Mouse (Mus musculus): ENCODE data around the gene Sertad2. TPM values are rescaled to one million over a fixed set of nuclear protein-coding genes. Genes with fewer than 3 reads are reported as not detected.

Gene Sertad2
- polyA plus RNA-seq, 1 experiment from 2014 or later: 32.1 TPM

GRCm38 (mm10) chr11:20660111-20661097, 117.4 kb downstream of the Sertad2 start:
- Histone ChIP-seq H3K27ac (replicated peaks; ENCODE audit: low read depth, low read length) (no peak overlapping the region), H3K27me3 (replicated peaks; ENCODE audit: control insufficient read depth, insufficient read depth, low read length) (no peaks in the 10 kb centered on the region), H3K9ac (ENCODE audit: low read depth, low read length) (no peak overlapping the region), H3K4me1 (ENCODE audit: control insufficient read depth, insufficient read depth, low read length) (peaks cover 19% of the 10 kb centered on the region), H3K9me3 (ENCODE audit: control insufficient read depth, low read length) (no peaks in the 10 kb centered on the region), H3K36me3 (ENCODE audit: control insufficient read depth, insufficient read depth, low read length) (no peaks in the 10 kb centered on the region), H3K4me2 (ENCODE audit: low read depth, low read length) (no peak overlapping the region), H3K4me3 (ENCODE audit: low read depth, low read length) (no peak overlapping the region)
- WGBS: 81% methylated on average over 14 of the region's 14 CpGs
- DNase-seq (ENCODE audit: low spot score): no peak
- ATAC-seq (ENCODE audit: low read depth): no peak

DNA sequence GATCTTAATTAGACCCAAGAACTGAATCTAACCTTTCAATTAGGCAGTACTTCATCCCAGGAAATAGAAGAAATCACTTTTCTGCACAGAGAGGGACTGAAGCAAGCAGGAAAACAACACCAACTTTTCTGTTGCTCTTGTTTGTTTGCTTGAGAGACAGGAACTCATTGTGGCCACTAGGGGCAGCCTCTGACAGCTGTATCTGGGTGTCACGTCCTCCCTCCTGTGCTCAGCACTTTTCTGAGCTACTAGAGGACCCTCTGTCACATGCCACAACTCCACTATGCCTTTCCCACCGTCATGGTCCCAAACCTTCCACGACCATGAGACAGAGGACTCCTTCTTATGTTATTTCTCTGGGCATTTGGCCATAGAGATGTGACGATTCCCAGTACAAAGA, 118.6 kb downstream of the Sertad2 start:
- no peaks in the 10 kb centered on the region for H3K36me3 ChIP-seq (ENCODE audit: control insufficient read depth, insufficient read depth, low read length)
- H3K4me2 ChIP-seq (ENCODE audit: low read depth, low read length): no peak overlapping the region
- H3K9me3 ChIP-seq (ENCODE audit: control insufficient read depth, low read length): no peaks in the 10 kb centered on the region
- H3K9ac ChIP-seq (ENCODE audit: low read depth, low read length): no peak overlapping the region
- no peak for ATAC-seq (ENCODE audit: low read depth)
- WGBS: 38% methylated on average over 4 of the region's 4 CpGs
- peak; percentile 59 for DNase-seq (ENCODE audit: low spot score)
- H3K4me3 ChIP-seq (ENCODE audit: low read depth, low read length): no peak overlapping the region
- H3K27me3 ChIP-seq (replicated peaks; ENCODE audit: control insufficient read depth, insufficient read depth, low read length): no peaks in the 10 kb centered on the region
- H3K4me1 ChIP-seq (ENCODE audit: control insufficient read depth, insufficient read depth, low read length): peaks cover 6% of the 10 kb centered on the region
- H3K27ac ChIP-seq (replicated peaks; ENCODE audit: low read depth, low read length): no peak overlapping the region

DNA sequence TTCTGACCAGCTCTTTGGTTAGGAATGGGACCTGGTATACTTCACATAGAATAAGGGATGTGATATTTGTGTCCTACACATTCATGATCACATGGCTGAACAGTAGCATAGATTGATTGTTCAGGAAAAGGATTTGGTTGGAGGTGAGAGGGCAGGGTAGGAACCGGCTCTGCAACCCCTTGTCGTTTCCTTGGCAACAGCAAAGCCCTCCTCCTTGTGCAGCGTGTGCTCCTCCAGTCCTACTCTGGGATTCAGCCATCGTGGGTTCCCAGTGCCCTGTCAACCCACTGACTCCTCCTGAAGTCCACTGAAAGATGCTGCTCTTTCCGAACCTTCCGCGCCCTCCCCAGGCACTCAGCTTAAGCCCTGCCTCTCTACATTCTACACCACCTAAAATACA, 119.8 kb downstream of the Sertad2 start:
- Histone ChIP-seq H3K4me1 (ENCODE audit: control insufficient read depth, insufficient read depth, low read length) (no peaks in the 10 kb centered on the region), H3K9me3 (ENCODE audit: control insufficient read depth, low read length) (no peaks in the 10 kb centered on the region), H3K27me3 (replicated peaks; ENCODE audit: control insufficient read depth, insufficient read depth, low read length) (no peaks in the 10 kb centered on the region), H3K4me3 (ENCODE audit: low read depth, low read length) (no peak overlapping the region), H3K36me3 (ENCODE audit: control insufficient read depth, insufficient read depth, low read length) (no peaks in the 10 kb centered on the region), H3K27ac (replicated peaks; ENCODE audit: low read depth, low read length) (no peak overlapping the region), H3K9ac (ENCODE audit: low read depth, low read length) (no peak overlapping the region), H3K4me2 (ENCODE audit: low read depth, low read length) (no peak overlapping the region)
- DNase-seq (ENCODE audit: low spot score): no peak
- 72% methylated on average over 7 of the region's 7 CpGs for WGBS
- peak; percentile 10; the same call in 1 of the 2 replicates for ATAC-seq (ENCODE audit: low read depth)

DNA sequence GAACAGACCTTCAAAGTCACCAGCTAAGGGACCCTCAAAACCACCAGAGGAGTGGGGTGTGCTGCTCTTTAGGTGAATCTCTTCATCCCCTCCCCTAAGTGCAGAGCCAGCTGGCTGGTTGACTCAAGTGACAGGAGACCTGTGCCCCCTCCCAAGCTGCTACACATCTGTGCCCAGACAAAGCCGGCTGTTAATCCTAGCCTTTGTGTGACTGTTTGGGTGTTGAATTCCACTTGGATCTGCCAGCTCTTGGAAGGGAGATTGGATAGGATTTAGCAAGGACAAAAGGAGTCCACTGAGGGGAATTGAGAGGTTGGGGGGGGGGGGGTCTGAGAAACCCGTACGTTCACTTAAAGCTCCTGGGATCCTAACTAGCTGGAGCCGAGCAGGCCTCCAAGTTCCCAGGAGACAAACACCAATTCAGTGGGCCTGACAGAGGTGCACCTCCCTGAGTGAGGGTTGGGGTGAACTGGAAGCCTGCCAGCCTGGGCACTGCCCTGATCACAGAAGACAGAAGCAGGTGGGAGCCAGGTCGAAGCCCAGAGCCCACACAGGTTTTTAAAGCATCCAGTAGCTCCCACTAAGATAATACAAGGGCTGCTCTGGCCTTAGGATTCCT, 120.6 kb downstream of the Sertad2 start:
- DNase-seq (ENCODE audit: low spot score): peak; percentile 85
- H3K27ac ChIP-seq (replicated peaks; ENCODE audit: low read depth, low read length): no peak overlapping the region; the same call in 1 of the 2 replicates
- ATAC-seq (ENCODE audit: low read depth): peak; percentile 85
- no peaks in the 10 kb centered on the region for H3K27me3 ChIP-seq (replicated peaks; ENCODE audit: control insufficient read depth, insufficient read depth, low read length)
- WGBS: 28% methylated on average over 5 of the region's 5 CpGs
- H3K9me3 ChIP-seq (ENCODE audit: control insufficient read depth, low read length): no peaks in the 10 kb centered on the region
- no peak overlapping the region for H3K4me2 ChIP-seq (ENCODE audit: low read depth, low read length)
- H3K36me3 ChIP-seq (ENCODE audit: control insufficient read depth, insufficient read depth, low read length): no peaks in the 10 kb centered on the region
- H3K9ac ChIP-seq (ENCODE audit: low read depth, low read length): no peak overlapping the region
- no peak overlapping the region for H3K4me3 ChIP-seq (ENCODE audit: low read depth, low read length)
- H3K4me1 ChIP-seq (ENCODE audit: control insufficient read depth, insufficient read depth, low read length): no peaks in the 10 kb centered on the region

DNA sequence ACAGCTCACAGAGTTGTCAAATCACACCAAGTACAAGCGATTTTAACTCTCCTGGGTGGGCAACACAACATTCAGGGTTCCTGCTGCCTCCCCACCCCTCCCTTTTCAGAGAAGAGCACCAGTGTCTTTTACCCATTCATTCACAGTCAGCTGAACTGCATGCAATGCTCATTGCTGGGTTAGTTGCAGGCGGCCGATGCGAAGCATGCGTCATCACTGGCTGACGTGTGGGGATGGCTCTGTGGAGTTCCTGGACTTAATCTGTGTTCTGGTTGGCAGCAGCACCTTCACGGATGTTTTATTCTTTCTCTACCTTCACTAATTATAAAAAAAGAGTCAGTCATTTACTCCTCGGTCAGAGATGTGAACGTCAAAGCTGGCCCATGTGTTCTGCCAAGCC, 121.8 kb downstream of the Sertad2 start:
- no peaks in the 10 kb centered on the region for H3K36me3 ChIP-seq (ENCODE audit: control insufficient read depth, insufficient read depth, low read length)
- no peak overlapping the region for H3K9ac ChIP-seq (ENCODE audit: low read depth, low read length)
- 67% methylated on average over 9 of the region's 9 CpGs for WGBS
- H3K9me3 ChIP-seq (ENCODE audit: control insufficient read depth, low read length): no peaks in the 10 kb centered on the region
- H3K4me1 ChIP-seq (ENCODE audit: control insufficient read depth, insufficient read depth, low read length): no peaks in the 10 kb centered on the region
- H3K4me3 ChIP-seq (ENCODE audit: low read depth, low read length): no peak overlapping the region
- ATAC-seq (ENCODE audit: low read depth) (no peak), DNase-seq (ENCODE audit: low spot score) (no peak)
- H3K27me3 ChIP-seq (replicated peaks; ENCODE audit: control insufficient read depth, insufficient read depth, low read length): no peaks in the 10 kb centered on the region
- H3K27ac ChIP-seq (replicated peaks; ENCODE audit: low read depth, low read length): no peak overlapping the region
- H3K4me2 ChIP-seq (ENCODE audit: low read depth, low read length): no peak overlapping the region

GRCm38 (mm10) chr11:20671789-20672392, 128.8 kb downstream of the Sertad2 start:
- Histone ChIP-seq H3K27ac (replicated peaks; ENCODE audit: low read depth, low read length) (no peak overlapping the region), H3K4me1 (ENCODE audit: control insufficient read depth, insufficient read depth, low read length) (no peaks in the 10 kb centered on the region), H3K9ac (ENCODE audit: low read depth, low read length) (no peak overlapping the region), H3K27me3 (replicated peaks; ENCODE audit: control insufficient read depth, insufficient read depth, low read length) (no peaks in the 10 kb centered on the region), H3K4me3 (ENCODE audit: low read depth, low read length) (no peak overlapping the region), H3K36me3 (ENCODE audit: control insufficient read depth, insufficient read depth, low read length) (no peaks in the 10 kb centered on the region), H3K4me2 (ENCODE audit: low read depth, low read length) (no peak overlapping the region), H3K9me3 (ENCODE audit: control insufficient read depth, low read length) (no peaks in the 10 kb centered on the region)
- 51% methylated on average over 6 of the region's 6 CpGs for WGBS
- no peak for ATAC-seq (ENCODE audit: low read depth)
- DNase-seq (ENCODE audit: low spot score): no peak

- Histone ChIP-seq H3K4me1 (ENCODE audit: control insufficient read depth, insufficient read depth, low read length) (no peaks in the 10 kb centered on the region), H3K36me3 (ENCODE audit: control insufficient read depth, insufficient read depth, low read length) (no peaks in the 10 kb centered on the region), H3K9me3 (ENCODE audit: control insufficient read depth, low read length) (no peaks in the 10 kb centered on the region), H3K4me3 (ENCODE audit: low read depth, low read length) (no peak overlapping the region), H3K27me3 (replicated peaks; ENCODE audit: control insufficient read depth, insufficient read depth, low read length) (no peaks in the 10 kb centered on the region), H3K27ac (replicated peaks; ENCODE audit: low read depth, low read length) (no peak overlapping the region), H3K4me2 (ENCODE audit: low read depth, low read length) (no peak overlapping the region), H3K9ac (ENCODE audit: low read depth, low read length) (no peak overlapping the region)
- DNase-seq (ENCODE audit: low spot score) (no peak), ATAC-seq (ENCODE audit: low read depth) (no peak)
- 75% methylated on average over 6 of the region's 6 CpGs for WGBS
Measured at GRCm38 (mm10) chr11:20672513-20672912, 129.5 kb downstream of the Sertad2 start.

DNA sequence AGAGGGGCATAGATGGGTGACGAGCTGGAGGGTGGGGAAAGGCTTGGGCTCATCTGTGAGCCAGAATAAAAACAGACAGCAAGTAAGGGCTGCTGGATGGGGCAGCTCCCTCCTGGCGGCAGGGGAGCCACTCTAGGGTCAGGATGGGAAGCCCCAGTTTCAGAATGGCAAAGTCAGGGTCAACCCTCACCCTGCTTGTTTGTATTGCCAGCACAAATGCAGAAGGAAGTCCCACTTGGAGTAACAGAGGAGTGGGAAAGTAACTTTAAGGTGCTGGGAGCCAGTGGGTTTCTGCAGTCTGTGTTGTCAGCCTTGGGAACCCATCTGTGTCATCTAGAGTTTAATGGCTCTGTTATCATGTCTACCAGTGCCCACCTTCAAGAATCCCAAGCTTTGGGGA, 136.3 kb downstream of the Sertad2 start:
- Histone ChIP-seq H3K4me1 (ENCODE audit: control insufficient read depth, insufficient read depth, low read length) (no peaks in the 10 kb centered on the region), H3K36me3 (ENCODE audit: control insufficient read depth, insufficient read depth, low read length) (peaks cover 2% of the 10 kb centered on the region; the same call in 1 of the 2 replicates), H3K27me3 (replicated peaks; ENCODE audit: control insufficient read depth, insufficient read depth, low read length) (no peaks in the 10 kb centered on the region), H3K4me3 (ENCODE audit: low read depth, low read length) (no peak overlapping the region), H3K27ac (replicated peaks; ENCODE audit: low read depth, low read length) (no peak overlapping the region), H3K9ac (ENCODE audit: low read depth, low read length) (no peak overlapping the region), H3K4me2 (ENCODE audit: low read depth, low read length) (no peak overlapping the region), H3K9me3 (ENCODE audit: control insufficient read depth, low read length) (no peaks in the 10 kb centered on the region)
- no peak for DNase-seq (ENCODE audit: low spot score)
- ATAC-seq (ENCODE audit: low read depth): no peak
- WGBS: 67% methylated on average over 2 of the region's 2 CpGs

All from embryonic facial prominence, embryonic 14.5 days (tissue).